Mouse (Mus musculus) neural tube, embryonic 13.5 days (tissue): ENCODE data around the gene Ankrd13a. TPM values are rescaled to one million over a fixed set of nuclear protein-coding genes. Genes with fewer than 3 reads are reported as not detected.

Source experiments
- ATAC-seq: fragments of 200-750 bp; cut with Nextera tagmentation; 2 replicates; pipeline ENCODE4 v1.8.0; 2017; ENCODE audit warnings: low read depth, mild to moderate bottlenecking, moderate TSS enrichment, moderate library complexity
- H3K27ac ChIP-seq: fragments of 300-500 bp; sonication (generic); replicated peaks from 2 replicates; pipeline ENCODE4 v1.5.1; 2015; ENCODE audit warnings: moderate library complexity, mild to moderate bottlenecking, inconsistent platforms
- H3K27me3 ChIP-seq: fragments of 300-500 bp; sonication (generic); 2 replicates; pipeline ENCODE4 v1.6.1; 2015; ENCODE audit warnings: mild to moderate bottlenecking, inconsistent platforms
- H3K36me3 ChIP-seq: fragments of 300-500 bp; sonication (generic); 2 replicates; pipeline ENCODE4 v1.6.1; 2015; ENCODE audit warnings: mild to moderate bottlenecking, inconsistent platforms
- H3K4me1 ChIP-seq: fragments of 300-500 bp; sonication (generic); replicated peaks from 2 replicates; pipeline ENCODE4 v1.6.1; 2015; ENCODE audit warnings: inconsistent platforms
- H3K4me2 ChIP-seq: fragments of 300-500 bp; sonication (generic); 2 replicates; pipeline ENCODE4 v1.6.1; 2015; ENCODE audit warnings: inconsistent platforms, mild to moderate bottlenecking, moderate library complexity
- H3K4me3 ChIP-seq: fragments of 300-500 bp; sonication (generic); 2 replicates; pipeline ENCODE4 v1.5.1; 2015; ENCODE audit warnings: mild to moderate bottlenecking, inconsistent platforms
- H3K9ac ChIP-seq: fragments of 300-500 bp; sonication (generic); 2 replicates; pipeline ENCODE4 v1.6.1; 2015; ENCODE audit warnings: moderate library complexity, mild to moderate bottlenecking, inconsistent platforms
- H3K9me3 ChIP-seq: fragments of 300-500 bp; sonication (generic); 2 replicates; pipeline ENCODE4 v1.6.1; 2016; ENCODE audit warnings: inconsistent platforms
- WGBS: fragments of 180-500 bp; shearing (Covaris S2); methylation state at CpG from one replicate; pipeline ENCODE4 v1.1.7; 2015; 5-methylcytosine and 5-hydroxymethylcytosine counted together
- polyA plus RNA-seq: library from polyadenylated mRNA; unstranded; fragments of >200 nt; fragmentation: Nextera tagmentation; extraction: Ambion mirVana; gene quantifications from 2 replicates; pipeline ENCODE4 v1.2.1, GENCODE M21; 2015

Gene Ankrd13a
- polyA plus RNA-seq, result 50.3 and 52.0 TPM in 2 replicates

DNA sequence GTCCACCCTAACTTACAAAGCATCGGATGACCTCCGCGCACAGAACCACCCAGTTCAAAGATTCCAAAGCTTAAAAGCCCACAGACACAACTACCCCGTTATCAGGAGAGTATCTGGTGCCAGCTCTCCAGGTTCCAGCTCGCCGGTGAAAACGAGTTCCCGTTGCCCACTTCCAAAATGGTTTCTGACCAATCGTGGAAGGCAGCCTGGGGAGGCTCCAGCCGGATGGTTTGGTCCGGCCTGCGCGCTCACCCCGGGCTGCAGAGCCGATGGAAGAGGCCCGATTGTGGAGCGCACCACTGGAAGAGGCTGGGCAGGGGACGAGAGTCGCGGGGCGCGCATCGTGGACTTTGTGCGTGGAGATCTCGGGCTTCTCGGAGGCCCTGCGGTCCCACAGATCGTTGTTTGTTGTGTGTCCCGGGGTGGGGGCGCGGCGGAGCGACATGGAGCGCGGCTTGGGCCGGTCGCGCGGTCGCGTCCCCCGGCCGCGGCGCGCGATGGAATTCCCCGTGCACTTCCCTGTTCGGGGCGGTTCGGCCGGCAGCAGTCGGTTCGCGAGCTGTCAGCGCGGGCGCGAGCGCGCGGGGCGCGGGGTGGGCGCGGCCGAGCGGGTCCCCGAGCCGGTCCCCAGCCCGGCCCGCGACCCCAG lies at the start of gene Ankrd13a:
Gene Ankrd13a, plus strand, starts transcription at position 275 of the 649 bp plus-strand sequence.
- ATAC-seq, result peak; percentile 85
- WGBS, result under 1% methylated on average over 70 of the region's 73 CpGs
- Histone ChIP-seq H3K36me3 (no peaks in the 10 kb centered on the region), H3K27ac (peak within 1 kb of the TSS; percentile 96), H3K4me1 (peaks cover 67% of the 10 kb centered on the region), H3K4me2 (peak within 1 kb of the TSS; percentile 86), H3K27me3 (no peaks in the 10 kb centered on the region), H3K9ac (peak within 1 kb of the TSS; percentile 98), H3K4me3 (peak within 1 kb of the TSS; percentile 99), H3K9me3 (no peaks in the 10 kb centered on the region)

- H3K4me1 ChIP-seq, result no peaks in the 10 kb centered on the region
- H3K4me2 ChIP-seq, result no peak overlapping the region
- H3K27ac ChIP-seq, result no peak overlapping the region
- ATAC-seq, result no peak
- no peak overlapping the region for H3K9ac ChIP-seq
- WGBS, result 91% methylated on average over 10 of the region's 10 CpGs
- no peaks in the 10 kb centered on the region for H3K9me3 ChIP-seq
- H3K27me3 ChIP-seq, result no peaks in the 10 kb centered on the region
- no peak overlapping the region for H3K4me3 ChIP-seq
- H3K36me3 ChIP-seq, result peaks cover 87% of the 10 kb centered on the region
Observed at GRCm38 (mm10) chr5:114728160-114728559, 46.3 kb upstream of the Ankrd13a start.

DNA sequence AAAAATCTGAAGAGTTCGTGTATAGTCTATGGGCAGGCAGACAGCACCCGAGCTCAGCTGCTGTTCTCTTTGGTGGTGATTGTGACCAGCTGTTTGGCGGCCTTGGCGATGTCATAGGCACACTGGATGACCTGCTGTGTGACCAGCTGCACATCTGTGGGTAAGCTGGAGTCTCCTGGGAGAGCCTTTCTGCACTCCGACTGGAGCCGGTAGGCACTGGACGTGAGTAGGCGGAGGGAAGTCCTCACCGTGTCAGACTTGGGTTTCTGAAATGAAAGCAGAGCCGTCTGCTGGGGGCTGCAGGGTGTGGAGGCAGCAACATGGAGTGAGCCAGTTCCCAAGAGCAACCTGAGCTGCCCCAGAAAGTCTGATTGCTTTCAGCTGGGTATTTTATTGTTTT lies 44.3 kb upstream of the Ankrd13a start:
- Histone ChIP-seq H3K9ac (no peak overlapping the region), H3K27me3 (no peaks in the 10 kb centered on the region), H3K4me1 (no peaks in the 10 kb centered on the region), H3K27ac (no peak overlapping the region), H3K4me2 (no peak overlapping the region), H3K9me3 (no peaks in the 10 kb centered on the region), H3K4me3 (no peak overlapping the region), H3K36me3 (peaks cover 88% of the 10 kb centered on the region)
- WGBS, result 81% methylated on average over 10 of the region's 10 CpGs
- no peak for ATAC-seq

DNA sequence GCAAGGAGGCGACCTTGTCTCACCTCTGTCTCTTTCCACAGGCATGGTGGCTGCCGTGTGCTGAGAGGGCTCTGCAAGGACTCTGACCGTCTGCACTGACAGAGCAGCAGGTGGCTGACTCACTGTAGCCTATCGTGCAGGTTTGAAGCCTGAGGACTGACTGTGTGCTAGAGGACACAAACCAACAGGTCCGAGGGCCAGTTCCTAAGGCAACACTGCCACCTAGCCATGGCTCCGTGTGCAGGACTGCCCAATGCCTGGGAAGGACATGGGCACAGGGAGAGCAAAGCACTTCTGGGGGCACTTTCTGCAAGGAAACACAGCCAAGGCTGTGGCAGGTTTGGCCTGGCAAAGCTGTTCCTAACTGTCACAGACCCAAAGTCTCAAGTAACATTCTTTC lies 43.0 kb upstream of the Ankrd13a start:
- ATAC-seq, result no peak
- WGBS, result 74% methylated on average over 6 of the region's 6 CpGs
- Histone ChIP-seq H3K27me3 (no peaks in the 10 kb centered on the region), H3K9me3 (no peaks in the 10 kb centered on the region), H3K27ac (no peak overlapping the region), H3K9ac (no peak overlapping the region), H3K4me3 (no peak overlapping the region), H3K4me1 (no peaks in the 10 kb centered on the region), H3K4me2 (no peak overlapping the region), H3K36me3 (peaks cover 87% of the 10 kb centered on the region)

DNA sequence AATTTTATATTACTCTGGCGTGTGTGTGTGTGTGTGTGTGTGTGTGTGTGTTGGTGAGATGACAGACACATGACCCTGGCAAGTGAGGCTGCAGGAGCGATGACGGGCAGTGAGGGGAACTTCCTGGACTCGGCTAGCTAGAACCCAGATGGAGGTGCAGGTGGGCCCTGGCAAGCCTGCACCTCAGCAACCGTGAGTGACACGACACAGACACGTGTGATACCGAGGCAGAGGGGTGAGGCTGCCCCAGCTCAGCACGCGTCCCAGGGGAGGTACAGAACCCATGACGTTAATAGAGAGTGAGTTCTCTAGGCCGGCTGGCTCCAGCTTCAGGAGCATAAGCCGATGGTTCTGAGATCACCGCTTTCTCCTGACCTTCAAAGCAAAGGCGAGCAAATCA lies 42.5 kb upstream of the Ankrd13a start:
- Histone ChIP-seq H3K4me3 (no peak overlapping the region), H3K4me2 (no peak overlapping the region), H3K9ac (no peak overlapping the region), H3K27ac (no peak overlapping the region), H3K36me3 (peaks cover 92% of the 10 kb centered on the region), H3K27me3 (no peaks in the 10 kb centered on the region), H3K4me1 (no peaks in the 10 kb centered on the region), H3K9me3 (no peaks in the 10 kb centered on the region)
- WGBS, result 89% methylated on average over 15 of the region's 15 CpGs
- no peak for ATAC-seq

- no peaks in the 10 kb centered on the region for H3K27me3 ChIP-seq
- no peak for ATAC-seq
- H3K9ac ChIP-seq, result no peak overlapping the region
- no peak overlapping the region for H3K4me3 ChIP-seq
- H3K4me1 ChIP-seq, result no peaks in the 10 kb centered on the region
- peaks cover 93% of the 10 kb centered on the region for H3K36me3 ChIP-seq
- no peak overlapping the region for H3K27ac ChIP-seq
- no peak overlapping the region for H3K4me2 ChIP-seq
- H3K9me3 ChIP-seq, result no peaks in the 10 kb centered on the region
- 86% methylated on average over 15 of the region's 15 CpGs for WGBS
Observed at GRCm38 (mm10) chr5:114733606-114734005, 40.9 kb upstream of the Ankrd13a start.

DNA sequence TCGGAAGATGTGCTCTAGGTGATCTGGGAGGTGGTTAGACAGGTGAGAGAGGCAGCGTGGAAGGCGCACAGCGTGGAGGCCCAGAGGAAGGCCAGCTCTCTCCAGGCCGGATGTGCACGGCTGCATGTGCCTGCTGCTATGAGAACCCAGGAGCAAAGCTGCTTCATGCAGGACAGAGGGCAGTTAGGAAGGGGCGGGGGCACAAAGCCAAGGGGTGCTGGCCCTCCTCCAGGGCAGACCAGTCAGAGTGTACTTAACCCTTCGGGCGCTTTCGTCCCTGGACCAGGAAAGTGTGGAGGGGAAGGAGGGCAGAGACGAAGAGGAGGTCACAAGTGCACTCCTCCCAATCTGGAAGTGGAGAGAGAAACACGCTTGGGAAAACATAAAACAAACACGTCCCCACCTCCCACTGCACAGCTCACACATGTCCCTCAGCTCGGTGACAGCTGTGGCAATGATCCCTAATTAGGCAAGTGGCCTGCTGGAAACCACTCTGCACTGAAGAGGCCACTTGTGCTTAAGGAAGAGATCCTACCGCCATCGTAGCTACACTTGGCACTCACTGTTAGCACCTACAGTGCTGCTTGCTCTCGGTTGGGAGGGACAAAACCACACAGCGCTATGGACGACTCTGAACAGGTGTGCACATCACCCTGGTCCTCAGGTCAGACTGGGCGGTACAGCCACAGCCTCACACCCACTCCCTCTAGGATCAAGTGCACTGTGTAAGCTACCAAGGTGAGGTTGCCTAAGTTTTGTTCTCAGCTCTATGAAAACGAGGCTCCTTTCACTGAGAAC lies 37.2 kb upstream of the Ankrd13a start:
- no peaks in the 10 kb centered on the region for H3K27me3 ChIP-seq
- no peak for ATAC-seq
- H3K27ac ChIP-seq, result no peak overlapping the region
- H3K9me3 ChIP-seq, result no peaks in the 10 kb centered on the region
- no peak overlapping the region for H3K4me3 ChIP-seq
- WGBS, result 86% methylated on average over 21 of the region's 21 CpGs
- H3K4me2 ChIP-seq, result no peak overlapping the region
- H3K9ac ChIP-seq, result no peak overlapping the region
- peaks cover 91% of the 10 kb centered on the region for H3K36me3 ChIP-seq
- H3K4me1 ChIP-seq, result no peaks in the 10 kb centered on the region

DNA sequence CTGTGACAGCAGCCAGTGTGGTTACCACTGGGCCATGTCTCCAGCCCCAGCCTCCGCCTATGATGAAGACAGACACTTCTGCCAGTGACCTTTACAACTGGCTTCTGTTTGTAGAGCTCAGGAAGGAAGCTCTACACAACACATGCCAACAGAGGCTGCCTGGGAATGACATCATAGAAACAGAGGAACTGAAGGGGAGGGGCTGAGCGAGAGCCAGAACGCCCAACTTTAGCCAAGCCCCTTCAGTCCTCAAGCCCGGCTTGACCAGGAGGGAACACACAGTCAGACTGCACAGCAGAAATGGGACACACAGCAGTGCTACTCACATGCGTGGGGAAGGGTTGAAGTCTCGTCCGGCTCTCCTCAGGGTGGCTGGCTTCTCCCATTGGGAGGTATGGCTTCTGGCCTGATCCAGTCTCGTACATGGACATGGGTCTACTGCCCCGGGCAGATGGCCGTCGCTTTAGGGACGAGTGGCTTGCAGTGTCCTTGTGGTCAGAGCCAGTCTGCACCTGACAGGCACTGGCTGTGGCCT lies 35.7 kb upstream of the Ankrd13a start:
- peaks cover 91% of the 10 kb centered on the region for H3K36me3 ChIP-seq
- no peak overlapping the region for H3K27ac ChIP-seq
- H3K4me1 ChIP-seq, result no peaks in the 10 kb centered on the region
- no peak overlapping the region for H3K9ac ChIP-seq
- H3K4me2 ChIP-seq, result no peak overlapping the region
- no peak overlapping the region for H3K4me3 ChIP-seq
- no peaks in the 10 kb centered on the region for H3K9me3 ChIP-seq
- no peak for ATAC-seq
- 90% methylated on average over 12 of the region's 12 CpGs for WGBS
- no peaks in the 10 kb centered on the region for H3K27me3 ChIP-seq

GRCm38 (mm10) chr5:114740595-114740994 lies 33.9 kb upstream of the Ankrd13a start:
- no peaks in the 10 kb centered on the region for H3K27me3 ChIP-seq
- no peak overlapping the region for H3K9ac ChIP-seq
- H3K4me3 ChIP-seq, result no peak overlapping the region
- no peaks in the 10 kb centered on the region for H3K4me1 ChIP-seq
- H3K36me3 ChIP-seq, result peaks cover 97% of the 10 kb centered on the region
- H3K9me3 ChIP-seq, result no peaks in the 10 kb centered on the region
- no peak overlapping the region for H3K27ac ChIP-seq
- ATAC-seq, result no peak
- no peak overlapping the region for H3K4me2 ChIP-seq
- WGBS, result 70% methylated on average over 4 of the region's 4 CpGs

GRCm38 (mm10) chr5:114742572-114742971 lies 31.9 kb upstream of the Ankrd13a start:
- no peaks in the 10 kb centered on the region for H3K9me3 ChIP-seq
- no peak for ATAC-seq
- no peaks in the 10 kb centered on the region for H3K27me3 ChIP-seq
- no peak overlapping the region for H3K4me3 ChIP-seq
- no peak overlapping the region for H3K9ac ChIP-seq
- H3K36me3 ChIP-seq, result peaks cover 93% of the 10 kb centered on the region
- no peaks in the 10 kb centered on the region for H3K4me1 ChIP-seq
- H3K4me2 ChIP-seq, result no peak overlapping the region
- WGBS, result 89% methylated on average over 10 of the region's 10 CpGs
- H3K27ac ChIP-seq, result no peak overlapping the region

GRCm38 (mm10) chr5:114742998-114743696 lies 31.3 kb upstream of the Ankrd13a start:
- H3K4me2 ChIP-seq, result no peak overlapping the region
- no peak for ATAC-seq
- no peak overlapping the region for H3K27ac ChIP-seq
- no peak overlapping the region for H3K4me3 ChIP-seq
- H3K9me3 ChIP-seq, result no peaks in the 10 kb centered on the region
- no peak overlapping the region for H3K9ac ChIP-seq
- peaks cover 93% of the 10 kb centered on the region for H3K36me3 ChIP-seq
- WGBS, result 91% methylated on average over 13 of the region's 13 CpGs
- H3K4me1 ChIP-seq, result no peaks in the 10 kb centered on the region
- no peaks in the 10 kb centered on the region for H3K27me3 ChIP-seq

DNA sequence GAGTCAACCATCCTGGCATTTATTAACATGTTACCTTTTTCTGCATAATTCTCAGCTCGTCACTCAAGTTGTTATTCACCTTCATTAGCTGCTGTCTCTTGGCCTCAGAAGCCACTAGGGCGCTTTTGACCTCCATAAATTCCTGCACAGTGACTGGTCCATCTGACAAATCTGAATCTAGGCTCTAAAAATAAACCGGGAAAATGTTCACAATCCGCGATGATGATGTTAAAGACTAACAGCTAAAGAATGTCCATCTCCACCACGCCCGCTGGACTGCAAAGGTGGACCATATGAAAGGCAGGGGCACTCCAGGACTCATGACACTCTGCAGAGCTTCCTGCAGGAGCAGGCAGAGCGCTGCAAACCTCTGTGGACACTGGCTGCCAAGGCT lies 30.8 kb upstream of the Ankrd13a start:
- Histone ChIP-seq H3K9me3 (no peaks in the 10 kb centered on the region), H3K36me3 (peaks cover 93% of the 10 kb centered on the region), H3K27me3 (no peaks in the 10 kb centered on the region), H3K9ac (no peak overlapping the region), H3K4me3 (no peak overlapping the region), H3K27ac (no peak overlapping the region), H3K4me2 (no peak overlapping the region), H3K4me1 (no peaks in the 10 kb centered on the region)
- WGBS, result 93% methylated on average over 8 of the region's 8 CpGs
- no peak for ATAC-seq
